Mouse (Mus musculus) macrophage (primary cell): ENCODE results near the gene Tnk2. TPM values are rescaled to one million over a fixed set of nuclear protein-coding genes. Genes with fewer than 3 reads are reported as not detected.

ENCODE experiments used
- H3K27ac ChIP-seq: fragments of 350-480 bp; formaldehyde crosslinking; 2 replicates; pipeline ENCODE4 v1.9.0; 2021
- H3K36me3 ChIP-seq: fragments of 350-480 bp; formaldehyde crosslinking; 2 replicates; pipeline ENCODE4 v1.9.0; 2021; ENCODE audit errors: inconsistent target
- H3K4me3 ChIP-seq: fragments of 350-480 bp; formaldehyde crosslinking; 2 replicates; pipeline ENCODE4 v1.9.0; 2021; ENCODE audit errors: inconsistent target
- H3K79me2 ChIP-seq: fragments of 350-480 bp; formaldehyde crosslinking; 2 replicates; pipeline ENCODE4 v1.9.0; 2021; ENCODE audit errors: inconsistent target
- WGBS: methylation state at CpG from one replicate; pipeline ENCODE4 v1.1.7; 2026; ENCODE audit warnings: inconsistent platforms; ENCODE audit not compliant: missing documents; 5-methylcytosine and 5-hydroxymethylcytosine counted together
- polyA plus RNA-seq: library from polyadenylated mRNA; stranded (reverse); fragments of 250-400 nt; gene quantifications from 3 replicates; pipeline ENCODE4 v1.2.4, GENCODE M21; 2018; ENCODE audit warnings: inconsistent platforms

Gene Tnk2
- polyA plus RNA-seq, 1 experiment from 2014 or later = 1.1 TPM

DNA sequence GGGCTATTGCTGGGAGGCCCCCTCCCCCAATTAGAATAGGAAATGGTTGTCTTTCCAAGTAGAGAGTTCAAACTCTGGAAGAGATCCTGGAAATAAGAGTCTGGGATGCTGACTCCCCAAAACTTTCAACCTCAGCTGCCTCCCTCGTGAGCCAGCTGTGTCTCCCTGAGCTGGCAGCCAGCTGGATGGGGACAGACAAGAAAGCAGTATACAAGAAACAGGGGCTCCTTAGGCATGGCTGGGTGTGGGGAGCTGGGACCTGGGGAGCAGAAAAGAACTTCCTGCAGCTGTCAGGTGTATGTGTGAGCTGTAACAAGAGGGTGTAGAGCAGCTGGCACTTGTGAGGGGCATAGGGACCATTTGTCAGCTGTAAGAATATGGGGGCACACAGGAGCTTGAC, 16.4 kb downstream of the Tnk2 start:
- no peaks in the 10 kb centered on the region for H3K36me3 ChIP-seq
- no peaks in the 10 kb centered on the region for H3K79me2 ChIP-seq
- no peak overlapping the region for H3K4me3 ChIP-seq
- H3K27ac ChIP-seq = no peak overlapping the region
- 69% methylated on average over 1 of the region's 1 CpGs for WGBS

DNA sequence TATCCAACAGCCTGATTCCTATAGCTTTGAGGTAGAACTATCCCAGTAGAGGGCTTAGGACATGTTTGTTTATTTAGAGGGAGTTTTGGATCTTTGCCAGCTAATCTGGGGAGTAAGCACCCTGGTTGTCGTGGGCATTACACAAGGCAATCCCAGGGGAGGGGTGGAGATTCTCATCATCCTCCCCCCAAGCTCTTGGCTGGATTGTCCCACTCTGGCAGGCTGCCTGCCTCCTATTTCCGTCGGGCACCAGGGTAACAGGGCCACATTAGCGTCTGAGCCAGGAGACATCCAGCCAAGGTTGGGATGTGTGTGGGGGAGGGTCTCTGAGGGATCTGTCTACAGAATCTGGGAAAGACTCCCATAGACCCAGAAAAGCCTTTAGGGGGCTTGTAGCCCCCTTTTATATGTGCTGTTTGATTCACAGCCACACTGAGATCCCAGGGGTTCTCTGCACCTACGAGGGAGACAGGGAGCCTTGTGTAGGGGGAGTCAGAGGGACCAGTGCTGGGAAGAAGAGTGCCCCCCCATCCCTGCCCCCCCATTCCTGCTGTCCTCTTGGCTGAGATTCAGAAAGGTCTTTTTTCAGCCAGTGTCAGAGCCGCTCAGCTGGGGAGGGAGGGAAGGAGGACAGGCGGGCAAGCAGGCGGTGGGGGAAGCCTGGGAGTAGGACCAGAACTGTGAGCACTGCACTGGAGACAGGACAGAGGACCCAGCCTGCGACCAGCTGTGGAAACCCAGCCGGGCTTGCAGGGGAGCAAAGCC, 17.1 kb downstream of the Tnk2 start:
- Histone ChIP-seq H3K27ac (no peak overlapping the region), H3K4me3 (no peak overlapping the region), H3K36me3 (no peaks in the 10 kb centered on the region), H3K79me2 (no peaks in the 10 kb centered on the region)
- 57% methylated on average over 10 of the region's 10 CpGs for WGBS

DNA sequence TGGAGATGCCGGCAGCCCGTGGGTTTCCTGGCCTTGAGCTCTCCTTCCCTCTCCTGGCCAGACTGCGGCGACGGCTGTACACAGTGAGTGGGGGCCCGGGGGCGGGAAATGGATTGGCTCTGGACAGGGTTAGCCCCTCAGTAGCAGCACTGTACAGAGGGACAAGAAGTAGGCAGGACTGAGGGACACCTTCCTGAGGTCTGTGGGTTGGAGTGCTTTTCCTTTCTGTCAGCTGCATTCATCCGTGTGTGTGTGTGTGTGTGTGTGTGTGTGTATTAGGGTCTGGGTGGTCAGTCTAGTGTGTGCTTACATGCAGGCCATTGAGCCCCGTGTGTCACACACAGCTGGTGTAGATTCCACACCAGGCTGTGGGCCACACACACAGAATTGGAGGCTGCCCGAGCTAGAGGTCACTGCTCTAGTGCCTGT, 17.8 kb downstream of the Tnk2 start:
- Histone ChIP-seq H3K4me3 (no peak overlapping the region), H3K27ac (no peak overlapping the region), H3K36me3 (no peaks in the 10 kb centered on the region), H3K79me2 (no peaks in the 10 kb centered on the region)
- 40% methylated on average over 10 of the region's 10 CpGs for WGBS

DNA sequence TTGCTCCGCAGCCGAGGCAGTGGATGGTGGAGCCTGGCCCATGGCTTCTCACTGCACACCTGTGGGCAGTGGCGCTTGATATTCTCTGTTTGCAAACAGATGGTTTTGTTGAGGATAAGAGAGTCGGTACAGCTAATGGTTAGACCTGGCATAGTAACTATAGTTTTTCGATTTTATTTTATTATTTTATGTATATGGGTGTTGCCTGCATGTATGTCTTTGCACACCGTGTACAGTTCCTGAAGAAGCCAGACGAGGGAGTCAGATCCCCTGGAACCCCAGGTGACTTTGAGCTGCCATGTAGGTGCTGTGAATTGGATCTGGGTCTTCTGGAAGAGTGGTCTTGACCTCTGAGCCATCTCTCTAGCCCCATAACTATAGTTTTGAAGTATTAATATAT, 18.7 kb downstream of the Tnk2 start:
- H3K36me3 ChIP-seq = no peaks in the 10 kb centered on the region
- WGBS = 96% methylated on average over 7 of the region's 7 CpGs
- no peak overlapping the region for H3K27ac ChIP-seq
- H3K4me3 ChIP-seq = no peak overlapping the region
- H3K79me2 ChIP-seq = no peaks in the 10 kb centered on the region

DNA sequence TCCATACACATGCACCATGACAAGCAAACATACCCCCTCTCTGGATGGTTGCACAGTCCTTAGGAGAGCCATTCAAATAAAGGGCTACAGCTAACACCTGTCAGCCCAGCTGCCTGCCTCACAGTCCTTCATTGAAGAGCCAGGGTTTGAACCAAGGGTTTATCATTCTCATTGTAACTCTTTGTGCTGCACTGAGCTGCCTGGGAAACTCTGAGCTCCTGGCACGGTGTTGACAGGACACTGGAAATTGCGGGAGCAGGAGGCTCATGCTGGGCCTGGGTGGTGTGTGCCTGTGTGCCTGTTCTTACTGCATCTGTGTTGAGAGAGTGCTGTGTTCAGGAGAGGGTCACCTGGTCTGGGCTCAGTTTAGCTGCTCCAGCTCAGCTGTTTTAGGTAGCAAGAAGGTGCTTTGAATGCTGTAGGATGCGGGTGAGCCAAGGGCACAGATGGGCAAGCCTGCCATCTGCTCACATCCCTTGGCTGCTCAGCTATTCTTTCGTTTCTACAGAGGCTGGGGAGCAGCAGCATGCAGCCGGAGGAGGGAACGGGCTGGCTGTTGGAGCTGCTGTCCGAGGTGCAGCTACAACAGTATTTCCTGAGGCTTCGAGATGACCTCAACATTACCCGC, 19.7 kb downstream of the Tnk2 start:
- Histone ChIP-seq H3K36me3 (no peaks in the 10 kb centered on the region), H3K27ac (no peak overlapping the region), H3K4me3 (no peak overlapping the region), H3K79me2 (no peaks in the 10 kb centered on the region)
- WGBS = 88% methylated on average over 8 of the region's 9 CpGs

DNA sequence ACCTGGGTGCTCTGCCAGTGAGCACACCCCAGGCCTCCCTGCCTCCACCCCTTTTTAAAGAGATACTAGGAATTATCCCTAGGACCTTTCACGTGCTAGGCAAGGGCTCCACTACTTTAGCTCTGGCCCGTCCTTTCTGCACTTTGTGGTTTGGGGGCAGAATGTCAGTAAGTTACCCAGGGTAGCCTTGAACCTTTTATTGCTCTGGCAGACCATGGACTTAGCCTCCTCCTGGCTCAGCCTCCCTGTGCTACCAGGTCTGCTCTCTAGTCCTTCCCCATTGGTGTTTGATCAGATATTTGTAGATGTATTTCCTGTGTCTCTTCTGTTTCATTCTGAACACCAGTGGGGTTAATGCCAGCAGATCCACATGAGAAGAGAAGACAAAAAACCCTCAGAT, 20.5 kb downstream of the Tnk2 start:
- WGBS = 94% methylated on average over 2 of the region's 2 CpGs
- H3K27ac ChIP-seq = no peak overlapping the region

DNA sequence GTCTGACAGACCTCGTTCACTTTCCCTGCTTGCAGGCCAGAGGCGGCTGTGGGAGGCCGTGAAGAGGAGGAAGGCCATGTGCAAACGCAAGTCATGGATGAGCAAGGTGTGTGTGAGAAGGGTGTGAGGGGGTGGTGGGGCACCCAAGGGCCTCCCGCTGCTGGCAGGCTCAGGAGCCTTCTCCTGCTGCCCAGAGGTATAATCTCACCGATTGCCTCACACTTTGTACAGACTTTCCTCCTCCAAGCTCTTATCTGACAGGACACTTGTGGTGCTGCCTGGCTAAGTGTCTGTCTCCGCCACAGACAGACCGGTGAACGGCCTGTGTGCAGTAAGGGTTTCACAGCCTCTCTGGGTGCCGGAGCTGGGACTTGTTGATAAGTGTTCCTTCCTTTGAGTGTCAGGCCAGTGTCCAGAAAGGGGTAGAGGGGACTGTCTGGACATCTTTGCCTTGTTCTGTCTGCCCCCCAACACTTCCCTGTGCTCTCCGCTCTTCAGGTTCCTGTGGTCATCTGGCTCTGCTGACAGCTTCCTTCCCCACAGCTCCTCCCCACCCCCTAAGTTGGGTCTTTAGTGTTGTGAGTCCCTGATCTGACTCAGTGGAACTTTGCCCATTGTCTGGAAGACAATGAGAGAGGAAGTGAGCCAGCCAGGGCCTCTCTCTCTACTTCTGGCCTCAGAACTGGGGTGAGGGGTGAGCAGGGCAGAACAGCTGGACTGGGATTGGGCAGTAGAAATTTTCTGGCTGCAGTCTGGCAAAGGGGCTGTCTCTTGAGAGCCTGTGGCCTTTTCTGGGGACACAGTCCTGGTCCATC, 22.4 kb downstream of the Tnk2 start:
- WGBS = 44% methylated on average over 11 of the region's 11 CpGs
- Histone ChIP-seq H3K79me2 (no peaks in the 10 kb centered on the region), H3K27ac (no peak overlapping the region), H3K4me3 (no peak overlapping the region), H3K36me3 (no peaks in the 10 kb centered on the region)

More for the DNA sequence above, 20.5 kb downstream of the Tnk2 start:
- Histone ChIP-seq H3K79me2 (no peaks in the 10 kb centered on the region), H3K36me3 (no peaks in the 10 kb centered on the region), H3K4me3 (no peak overlapping the region)

DNA sequence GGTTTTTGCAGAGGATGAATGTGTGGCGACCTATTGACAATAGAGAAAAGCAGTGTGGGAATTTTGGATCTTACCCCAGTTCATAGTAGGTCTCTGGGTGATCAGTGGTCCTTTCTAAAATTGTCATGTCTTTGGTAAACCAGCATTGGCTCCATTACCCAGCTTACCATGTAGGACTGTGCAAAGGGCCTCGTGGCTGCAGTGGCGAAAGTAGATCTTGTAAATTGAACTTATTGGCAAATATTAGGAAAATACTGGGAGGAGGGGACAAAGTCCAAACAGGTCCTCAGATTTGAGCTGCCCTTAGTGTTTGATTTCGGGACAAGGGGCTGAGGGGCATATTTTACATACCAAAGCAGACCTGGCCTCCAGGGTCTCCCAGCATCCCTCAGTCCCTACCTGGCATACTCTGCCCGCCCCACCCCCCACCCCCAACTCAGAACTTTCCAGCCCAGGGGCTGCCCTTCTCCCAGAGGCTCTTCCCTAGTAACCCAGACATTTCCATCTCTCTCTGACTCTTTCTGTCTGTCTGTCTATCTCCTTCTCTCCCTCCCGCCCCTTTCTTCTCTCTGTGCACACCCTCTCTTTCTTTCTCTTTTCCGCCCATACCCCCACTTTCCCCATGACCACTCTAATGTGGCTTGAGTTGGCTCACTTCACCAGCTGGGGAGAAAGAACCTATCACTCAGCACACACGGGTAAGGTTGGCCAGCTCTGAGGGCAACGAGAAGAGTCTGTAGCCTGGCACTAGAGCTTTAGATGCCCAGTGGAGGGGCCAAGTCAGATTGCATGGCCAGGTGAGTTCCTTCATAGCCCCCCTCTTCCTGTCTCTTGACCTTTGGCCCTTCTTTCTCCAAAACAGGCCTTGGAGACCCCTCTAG, 23.2 kb downstream of the Tnk2 start:
- 89% methylated on average over 8 of the region's 9 CpGs for WGBS
- H3K36me3 ChIP-seq = no peaks in the 10 kb centered on the region
- H3K79me2 ChIP-seq = no peaks in the 10 kb centered on the region
- H3K27ac ChIP-seq = no peak overlapping the region
- no peak overlapping the region for H3K4me3 ChIP-seq

DNA sequence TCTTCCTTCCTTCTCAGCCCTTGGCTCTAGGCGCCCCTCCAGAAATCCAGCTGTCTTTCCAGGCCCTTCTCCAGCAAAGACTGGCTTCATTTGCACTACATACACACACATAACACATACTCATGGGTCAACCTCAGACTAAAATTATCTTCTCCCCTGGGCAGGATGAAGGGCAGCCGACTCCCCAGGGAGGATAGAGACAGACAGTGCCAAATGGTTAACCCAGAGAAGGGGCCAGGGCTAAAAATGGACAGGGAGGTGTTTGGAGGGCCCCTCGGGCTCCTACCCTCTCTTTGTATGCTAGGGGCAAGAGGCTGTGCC, 23.8 kb downstream of the Tnk2 start:
- Histone ChIP-seq H3K4me3 (no peak overlapping the region), H3K36me3 (no peaks in the 10 kb centered on the region), H3K79me2 (no peaks in the 10 kb centered on the region), H3K27ac (no peak overlapping the region)
- 93% methylated on average over 3 of the region's 3 CpGs for WGBS

DNA sequence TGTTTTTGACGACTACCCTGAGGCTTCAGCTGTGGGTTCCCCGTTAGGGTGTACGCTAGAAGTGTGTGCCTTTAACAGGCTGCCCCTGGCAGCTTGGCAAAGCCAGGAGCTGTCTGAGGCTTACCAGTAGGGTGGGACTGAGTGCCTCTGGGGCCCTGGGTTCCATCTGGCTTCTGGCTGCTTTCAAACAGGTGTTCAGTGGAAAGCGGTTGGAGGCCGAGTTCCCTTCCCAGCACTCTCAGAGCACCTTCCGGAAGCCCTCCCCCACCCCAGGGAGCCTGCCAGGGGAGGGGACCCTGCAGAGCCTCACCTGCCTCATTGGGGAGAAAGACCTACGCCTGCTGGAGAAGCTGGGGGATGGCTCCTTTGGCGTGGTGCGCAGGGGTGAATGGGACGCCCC, 24.4 kb downstream of the Tnk2 start:
- Histone ChIP-seq H3K27ac (no peak overlapping the region), H3K36me3 (no peaks in the 10 kb centered on the region), H3K4me3 (no peak overlapping the region), H3K79me2 (no peaks in the 10 kb centered on the region)
- WGBS = 96% methylated on average over 10 of the region's 10 CpGs

DNA sequence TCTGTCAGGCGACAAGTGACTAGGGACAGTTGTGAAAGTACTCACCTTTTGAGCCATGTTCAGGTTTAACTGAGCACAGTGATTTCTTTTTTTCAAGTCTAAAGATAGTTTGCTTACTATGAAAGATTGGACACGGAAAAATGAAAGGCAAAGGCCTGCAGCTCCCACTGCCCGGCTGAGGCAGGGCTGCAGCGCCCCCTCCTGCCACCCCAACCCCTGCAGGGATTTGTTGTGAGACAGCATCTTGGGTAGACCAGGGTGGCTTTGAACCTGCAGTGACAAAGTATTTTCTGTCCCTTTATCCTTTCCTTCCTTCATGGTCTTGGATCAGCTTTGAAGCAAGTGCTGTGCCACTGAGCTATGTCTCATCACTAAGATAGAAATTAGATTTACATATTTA, 24.8 kb downstream of the Tnk2 start:
- H3K36me3 ChIP-seq = no peaks in the 10 kb centered on the region
- 95% methylated on average over 4 of the region's 4 CpGs for WGBS

DNA sequence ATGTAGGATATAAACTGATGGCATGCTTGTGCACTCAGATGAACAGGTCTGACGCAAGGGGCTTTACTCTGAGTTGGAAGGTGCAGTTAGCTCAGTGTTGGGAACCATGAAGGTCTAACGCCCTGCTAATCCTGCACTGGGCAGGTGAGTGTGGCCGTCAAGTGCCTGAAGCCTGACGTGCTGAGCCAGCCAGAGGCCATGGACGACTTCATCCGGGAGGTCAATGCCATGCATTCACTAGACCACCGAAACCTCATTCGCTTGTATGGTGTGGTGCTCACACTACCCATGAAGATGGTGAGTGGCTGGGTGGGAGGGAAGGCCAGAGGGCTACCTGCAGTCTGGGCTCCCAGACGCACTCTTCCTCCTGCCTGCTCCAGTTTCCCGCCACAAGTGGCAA, 25.6 kb downstream of the Tnk2 start:
- Histone ChIP-seq H3K27ac (no peak overlapping the region), H3K4me3 (no peak overlapping the region), H3K36me3 (no peaks in the 10 kb centered on the region), H3K79me2 (no peaks in the 10 kb centered on the region)
- 97% methylated on average over 10 of the region's 10 CpGs for WGBS

More for the DNA sequence above, 24.8 kb downstream of the Tnk2 start:
- no peak overlapping the region for H3K27ac ChIP-seq
- no peak overlapping the region for H3K4me3 ChIP-seq
- no peaks in the 10 kb centered on the region for H3K79me2 ChIP-seq

DNA sequence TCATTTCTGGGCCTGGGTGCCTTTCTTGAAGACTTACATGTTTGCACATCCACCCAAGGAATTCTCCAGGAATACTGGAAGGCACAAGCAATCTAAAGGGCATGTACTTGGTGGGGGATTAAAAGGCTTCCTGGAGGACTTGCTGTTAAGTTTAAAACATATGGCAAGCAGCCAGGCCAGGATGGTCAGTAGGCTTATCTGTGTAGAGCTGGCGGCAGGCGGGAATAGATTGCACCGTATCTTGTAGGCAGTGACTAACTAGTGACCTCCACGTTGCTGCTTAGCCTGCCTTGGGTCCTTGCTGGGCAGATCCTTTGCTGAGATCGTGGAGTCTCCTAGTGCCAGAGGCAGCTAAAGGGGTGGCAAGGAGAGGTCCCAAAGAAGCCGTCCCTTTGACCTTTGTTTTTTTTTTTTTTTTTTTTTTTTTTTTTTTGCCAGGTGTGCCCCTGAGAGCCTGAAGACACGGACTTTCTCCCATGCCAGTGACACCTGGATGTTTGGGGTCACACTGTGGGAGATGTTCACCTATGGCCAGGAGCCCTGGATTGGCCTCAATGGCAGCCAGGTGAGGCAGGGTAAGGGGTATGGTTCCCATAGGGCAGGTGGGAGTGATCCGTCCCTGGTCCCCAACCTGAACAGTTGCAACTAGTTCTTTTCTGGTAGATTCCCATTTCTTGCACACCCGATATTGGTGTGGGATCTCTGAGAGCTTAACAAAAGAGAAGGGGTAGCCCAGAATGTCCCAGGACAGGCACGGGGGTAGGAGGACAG, 26.9 kb downstream of the Tnk2 start:
- Histone ChIP-seq H3K79me2 (no peaks in the 10 kb centered on the region), H3K4me3 (no peak overlapping the region), H3K27ac (no peak overlapping the region), H3K36me3 (no peaks in the 10 kb centered on the region)
- 90% methylated on average over 7 of the region's 10 CpGs for WGBS
